Mouse (Mus musculus) lung, postnatal 0 days (tissue): Measurements from ENCODE around the gene Ksr2.

Source experiments
- CTCF ChIP-seq: IDR thresholded peaks from 2 replicates; pipeline ENCODE4 v1.5.1; 2016; ENCODE audit warnings: antibody characterized with exemption, mild to moderate bottlenecking
- EP300 ChIP-seq: IDR thresholded peaks from 2 replicates; pipeline ENCODE4 v1.6.1; 2016; ENCODE audit warnings: antibody characterized with exemption, mild to moderate bottlenecking, control low read depth

DNA sequence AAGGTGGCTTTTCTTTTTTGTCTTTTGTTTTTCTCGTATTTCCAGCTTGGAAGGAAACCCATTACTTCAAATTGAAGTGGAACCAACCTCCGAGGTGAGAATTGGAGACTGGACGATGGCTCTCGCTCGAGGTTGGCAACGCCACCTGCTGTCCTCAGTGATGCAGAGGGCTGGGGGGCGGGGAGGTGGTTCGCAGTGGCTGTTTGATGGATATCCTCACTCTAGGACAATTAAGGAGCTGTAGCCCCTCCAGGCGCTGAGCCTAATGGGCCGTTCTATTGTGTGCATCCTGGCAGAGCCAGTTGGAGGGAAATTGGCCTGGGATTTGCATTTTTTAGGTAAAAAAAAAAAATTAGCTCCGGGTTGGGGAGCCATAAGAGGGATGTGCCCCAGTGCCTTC is 292.8 kb downstream of the Ksr2 start:
- TF ChIP-seq CTCF (no peak), EP300 (no peak)
